Mouse (Mus musculus): ENCODE results near the gene Ctsf. TPM values are rescaled to one million over a fixed set of nuclear protein-coding genes. Genes with fewer than 3 reads are reported as not detected.
A peak's percentile ranks its signal among the peaks of the same experiment; 100 is the strongest.

Ctsf gene
- 15.6 and 16.4 TPM in 2 replicates for polyA plus RNA-seq (2015; fragmentation: Nextera tagmentation; extraction: Ambion mirVana)

GRCm38 (mm10) chr19:4854552-4855469, at the start of gene Ctsf:
Gene Ctsf, plus strand, starts transcription at chr19:4855130.
- ATAC-seq, result peak; percentile 69
- 2% methylated on average over 45 of the region's 45 CpGs for WGBS
- 0 out of 2 replicates have a peak, but pooled peaks have one; percentile 11 for TF ChIP-seq CTCF (IDR thresholded peaks at IDR 0.05; ENCODE audit: low read depth)

DNA sequence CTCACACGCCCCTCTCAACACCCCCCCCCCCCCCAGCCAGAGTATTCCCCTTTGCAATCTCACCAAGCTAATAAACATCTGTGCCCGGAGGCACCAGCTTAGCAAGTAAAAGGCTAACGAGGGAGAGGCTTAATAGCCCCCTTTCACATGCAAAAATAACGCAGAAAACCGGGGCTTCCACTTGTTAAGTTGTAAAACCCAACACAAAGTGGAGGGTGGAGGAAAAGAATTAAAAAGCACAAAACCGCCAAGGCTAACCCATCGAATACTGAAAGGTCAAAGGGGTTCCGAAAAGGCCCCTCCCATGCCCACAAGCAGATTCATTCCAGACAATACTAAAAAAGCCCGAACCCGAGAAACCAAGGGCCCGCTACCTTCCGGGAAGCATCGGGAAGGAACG, 44.6 kb upstream of the Ctsf start:
- under 1% methylated on average over 14 of the region's 14 CpGs for WGBS
- Histone ChIP-seq H3K4me3 (ENCODE audit: low read depth, low read length) (peak overlapping the region; percentile 83), H3K27me3 (replicated peaks; ENCODE audit: control insufficient read depth, insufficient read depth, low read length) (no peaks in the 10 kb centered on the region), H3K27ac (ENCODE audit: low read depth, low read length) (peak overlapping the region; percentile 92; the same call in 1 of the 2 replicates), H3K4me1 (replicated peaks; ENCODE audit: control insufficient read depth, insufficient read depth, low read length) (0 out of 2 replicates have a peak, but pooled peaks cover 5% of the 10 kb centered on the region), H3K36me3 (ENCODE audit: control insufficient read depth, insufficient read depth) (no peaks in the 10 kb centered on the region), H3K9ac (ENCODE audit: low read depth, low read length) (peak overlapping the region; percentile 73), H3K4me2 (replicated peaks; ENCODE audit: low read depth) (peak overlapping the region; percentile 71), H3K9me3 (ENCODE audit: control insufficient read depth) (no peaks in the 10 kb centered on the region)
- no peak for TF ChIP-seq CTCF (IDR thresholded peaks at IDR 0.05; ENCODE audit: low read depth)
- ATAC-seq, result no peak

More at GRCm38 (mm10) chr19:4854552-4855469, at the start of gene Ctsf:
- Histone ChIP-seq H3K4me3 (ENCODE audit: low read depth, low read length) (peak within 1 kb of the TSS; percentile 51), H3K4me1 (replicated peaks; ENCODE audit: control insufficient read depth, insufficient read depth, low read length) (peaks cover 4% of the 10 kb centered on the region; the same call in 1 of the 2 replicates), H3K4me2 (replicated peaks; ENCODE audit: low read depth) (peak within 1 kb of the TSS; percentile 97), H3K9ac (ENCODE audit: low read depth, low read length) (peak within 1 kb of the TSS; percentile 48), H3K36me3 (ENCODE audit: control insufficient read depth, insufficient read depth) (no peaks in the 10 kb centered on the region), H3K27me3 (replicated peaks; ENCODE audit: control insufficient read depth, insufficient read depth, low read length) (peaks cover 3% of the 10 kb centered on the region; the same call in 1 of the 2 replicates), H3K27ac (ENCODE audit: low read depth, low read length) (no peak within 1 kb of the TSS), H3K9me3 (ENCODE audit: control insufficient read depth) (no peaks in the 10 kb centered on the region)

GRCm38 (mm10) chr19:4810746-4811062, 44.2 kb upstream of the Ctsf start:
- Histone ChIP-seq H3K4me1 (replicated peaks; ENCODE audit: control insufficient read depth, insufficient read depth, low read length) (0 out of 2 replicates have a peak, but pooled peaks cover 5% of the 10 kb centered on the region), H3K27ac (ENCODE audit: low read depth, low read length) (peak overlapping the region; percentile 92), H3K27me3 (replicated peaks; ENCODE audit: control insufficient read depth, insufficient read depth, low read length) (no peaks in the 10 kb centered on the region), H3K36me3 (ENCODE audit: control insufficient read depth, insufficient read depth) (no peaks in the 10 kb centered on the region), H3K4me2 (replicated peaks; ENCODE audit: low read depth) (peak overlapping the region; percentile 71), H3K4me3 (ENCODE audit: low read depth, low read length) (peak overlapping the region; percentile 83), H3K9me3 (ENCODE audit: control insufficient read depth) (0 out of 2 replicates have a peak, but pooled peaks cover 3% of the 10 kb centered on the region), H3K9ac (ENCODE audit: low read depth, low read length) (peak overlapping the region; percentile 73)
- no peak for TF ChIP-seq CTCF (IDR thresholded peaks at IDR 0.05; ENCODE audit: low read depth)
- no peak for ATAC-seq
- WGBS, result under 1% methylated on average over 17 of the region's 17 CpGs

DNA sequence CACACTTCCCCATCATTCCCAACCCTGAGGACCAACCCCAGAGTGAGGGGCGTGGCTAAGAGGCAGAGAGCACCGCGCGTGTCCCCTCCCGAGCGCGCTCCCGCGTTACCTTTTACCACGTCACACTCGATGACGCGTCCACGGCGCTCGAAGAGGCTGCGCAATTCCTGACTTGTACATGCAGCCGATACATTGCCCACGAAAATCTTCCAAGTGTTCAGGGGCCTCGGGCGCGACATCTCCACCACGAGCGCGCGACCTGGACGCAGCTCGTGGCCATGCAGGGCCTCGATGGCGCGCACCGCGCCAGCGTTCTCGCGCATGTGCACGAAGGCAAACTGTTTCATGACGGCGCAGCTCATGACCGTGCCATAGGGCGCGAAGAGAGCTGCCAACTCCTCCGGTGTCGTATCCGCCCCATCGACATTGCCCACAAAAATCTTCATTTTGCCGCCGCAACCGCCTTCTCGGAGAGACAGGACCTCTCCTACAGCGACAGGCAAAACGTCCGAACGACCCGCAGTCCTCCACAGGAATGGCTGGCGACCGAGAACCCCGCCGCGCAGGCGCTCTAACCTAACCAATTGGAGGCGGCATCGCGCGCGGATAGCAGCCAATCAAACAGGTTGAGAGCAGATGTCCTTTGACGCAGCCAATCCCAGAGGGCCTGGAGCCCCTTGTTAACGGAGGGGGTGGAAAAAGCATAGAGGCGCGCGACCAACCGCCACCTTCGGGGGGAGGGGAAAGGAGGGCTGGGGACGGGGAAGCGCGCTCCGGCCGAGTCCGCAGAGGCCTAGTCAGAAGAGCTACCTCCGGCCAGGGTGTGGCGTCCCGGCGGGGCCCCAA, 43.6 kb upstream of the Ctsf start, which contains the start of the genes Gm21992 and Rbm14:
Gene Gm21992, minus strand, starts transcription at position 550 of the 846 bp plus-strand sequence.
Gene Rbm14, minus strand, starts transcription at position 572 of the 846 bp plus-strand sequence.
- Histone ChIP-seq H3K4me2 (replicated peaks; ENCODE audit: low read depth) (peak within 1 kb of the TSS; percentile 71), H3K9me3 (ENCODE audit: control insufficient read depth) (0 out of 2 replicates have a peak, but pooled peaks cover 3% of the 10 kb centered on the region), H3K27ac (ENCODE audit: low read depth, low read length) (peak within 1 kb of the TSS; percentile 92), H3K27me3 (replicated peaks; ENCODE audit: control insufficient read depth, insufficient read depth, low read length) (no peaks in the 10 kb centered on the region), H3K9ac (ENCODE audit: low read depth, low read length) (peak within 1 kb of the TSS; percentile 73), H3K4me3 (ENCODE audit: low read depth, low read length) (peak within 1 kb of the TSS; percentile 83), H3K4me1 (replicated peaks; ENCODE audit: control insufficient read depth, insufficient read depth, low read length) (0 out of 2 replicates have a peak, but pooled peaks cover 5% of the 10 kb centered on the region), H3K36me3 (ENCODE audit: control insufficient read depth, insufficient read depth) (no peaks in the 10 kb centered on the region)
- TF ChIP-seq CTCF (IDR thresholded peaks at IDR 0.05; ENCODE audit: low read depth), result no peak
- WGBS, result under 1% methylated on average over 83 of the region's 83 CpGs
- peak; percentile 98 for ATAC-seq

GRCm38 (mm10) chr19:4811909-4812242, 43.1 kb upstream of the Ctsf start:
- peak; percentile 15; the same call in 1 of the 2 replicates for TF ChIP-seq CTCF (IDR thresholded peaks at IDR 0.05; ENCODE audit: low read depth)
- H3K9me3 ChIP-seq (ENCODE audit: control insufficient read depth), result 0 out of 2 replicates have a peak, but pooled peaks cover 3% of the 10 kb centered on the region
- peak overlapping the region; percentile 71 for H3K4me2 ChIP-seq (replicated peaks; ENCODE audit: low read depth)
- H3K4me1 ChIP-seq (replicated peaks; ENCODE audit: control insufficient read depth, insufficient read depth, low read length), result 0 out of 2 replicates have a peak, but pooled peaks cover 5% of the 10 kb centered on the region
- under 1% methylated on average over 12 of the region's 12 CpGs for WGBS
- H3K9ac ChIP-seq (ENCODE audit: low read depth, low read length), result peak overlapping the region; percentile 58
- H3K36me3 ChIP-seq (ENCODE audit: control insufficient read depth, insufficient read depth), result no peaks in the 10 kb centered on the region
- H3K27ac ChIP-seq (ENCODE audit: low read depth, low read length), result peak overlapping the region; percentile 92
- H3K4me3 ChIP-seq (ENCODE audit: low read depth, low read length), result peak overlapping the region; percentile 83
- ATAC-seq, result no peak
- no peaks in the 10 kb centered on the region for H3K27me3 ChIP-seq (replicated peaks; ENCODE audit: control insufficient read depth, insufficient read depth, low read length)

Measured in intestine, postnatal 0 days (tissue).